15 mouse cellular contexts compared by ENCODE assay signal in the genomic region with DNA sequence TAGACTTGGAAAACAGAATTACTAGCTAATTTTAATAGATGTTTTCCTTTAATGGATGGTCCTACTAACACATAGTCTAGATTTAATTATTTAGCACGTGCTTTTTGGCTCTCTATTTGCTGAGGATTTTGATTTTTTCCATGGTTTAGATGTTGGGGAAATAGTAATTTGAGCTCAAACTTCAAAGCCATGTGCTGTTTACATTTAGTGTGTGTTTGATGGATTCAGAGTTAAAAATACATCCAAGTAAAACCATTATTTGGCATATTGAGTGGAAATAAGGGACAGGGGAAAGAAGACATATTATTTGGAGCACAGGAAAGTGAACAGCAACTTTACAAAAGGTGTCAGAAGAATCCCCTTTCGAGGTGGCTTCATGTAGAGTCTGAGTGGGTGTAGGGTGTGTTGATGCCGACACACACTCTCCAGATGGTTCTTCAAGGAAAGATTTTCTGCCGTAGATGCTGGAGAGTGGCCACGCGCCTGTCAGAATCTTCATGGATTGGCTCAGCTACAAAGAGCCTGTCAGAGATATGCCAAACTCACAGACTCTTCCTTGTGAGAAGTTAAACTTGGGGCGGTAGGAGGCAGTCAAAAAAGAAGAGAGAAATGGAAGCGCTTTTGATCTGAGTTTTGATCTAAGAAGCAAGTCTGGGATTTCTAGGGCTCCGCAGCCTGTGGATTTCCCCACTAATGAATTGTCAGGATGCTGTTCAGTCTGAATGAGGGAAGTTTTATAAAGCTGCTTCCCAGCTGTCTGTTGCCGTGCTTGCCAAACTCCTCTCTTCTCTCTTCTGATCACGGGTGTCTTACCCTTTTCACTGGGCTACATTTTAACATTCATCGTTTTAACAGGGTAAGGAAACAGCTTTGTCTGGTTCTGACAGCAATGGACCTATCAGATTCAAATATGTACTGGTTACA.
DNase-seq lines count a peak whose midpoint lies in the region; ATAC-seq lines count a peak whose summit lies in the region.
"Had no signal": no experiment of that assay in that cellular context is flagged by ENCODE, and none has a peak within 500 bp of the region (broad histone marks: within the 10 kb centered on the region; RNA-seq: fewer than 3 reads in every experiment).

No protein-coding gene starts in this region.

- no peaks in the 10 kb centered on the region for H3K9me3 ChIP-seq in forebrain, embryonic 15.5 days
- no peaks in the 10 kb centered on the region for H3K9me3 ChIP-seq in forebrain, embryonic 12.5 days
- no peaks in the 10 kb centered on the region for H3K9me3 ChIP-seq in forebrain, embryonic 16.5 days (ENCODE audit: control insufficient read depth, low read length)
- H3K9me3 ChIP-seq: heart, embryonic 13.5 days; limb, embryonic 15.5 days had no signal

- peak; percentile 7 for DNase-seq in left cerebral cortex, adult 11 months (ENCODE audit: low spot score)
- DNase-seq in right cerebral cortex, adult 2 months (ENCODE audit: low spot score in 2 of 2): peak; percentile 40 to 41
- no peak for DNase-seq in heart, adult 18-20 months
- no peak for DNase-seq in kidney, postnatal 4 days
- DNase-seq: B cell, adult 2 months; gastrocnemius, adult 2 months; retina, postnatal 1 day had no signal

- no peaks in the 10 kb centered on the region for H3K27me3 ChIP-seq in forebrain, embryonic 15.5 days
- H3K27me3 ChIP-seq in forebrain, embryonic 12.5 days: no peaks in the 10 kb centered on the region
- no peaks in the 10 kb centered on the region for H3K27me3 ChIP-seq in forebrain, embryonic 16.5 days (replicated peaks; ENCODE audit: control insufficient read depth, insufficient read depth, low read length)
- H3K27me3 ChIP-seq: heart, embryonic 13.5 days; limb, embryonic 15.5 days had no signal

- no peaks in the 10 kb centered on the region for H3K36me3 ChIP-seq in forebrain, embryonic 15.5 days
- H3K36me3 ChIP-seq in forebrain, embryonic 12.5 days (replicated peaks): no peaks in the 10 kb centered on the region
- H3K36me3 ChIP-seq in forebrain, embryonic 16.5 days (ENCODE audit: control insufficient read depth, insufficient read depth): no peaks in the 10 kb centered on the region
- H3K36me3 ChIP-seq: heart, embryonic 13.5 days; limb, embryonic 15.5 days had no signal

- 66% methylated on average over 12 of the region's 12 CpGs for WGBS in forebrain, embryonic 15.5 days
- 88% methylated on average over 12 of the region's 12 CpGs for WGBS in forebrain, embryonic 12.5 days
- WGBS in forebrain, embryonic 16.5 days: 63% methylated on average over 12 of the region's 12 CpGs

- ATAC-seq in forebrain, embryonic 15.5 days (replicated peaks): peak; percentile 93
- no peak for ATAC-seq in forebrain, embryonic 12.5 days (ENCODE audit: low FRiP score)
- peak; percentile 96 for ATAC-seq in forebrain, embryonic 16.5 days
- ATAC-seq in erythroblast, adult 5-6 weeks (replicated peaks; ENCODE audit: low FRiP score, poor library complexity, severe bottlenecking): no peak

- H3K9ac ChIP-seq in forebrain, embryonic 15.5 days (replicated peaks): no peak overlapping the region
- H3K9ac ChIP-seq in forebrain, embryonic 12.5 days: no peak overlapping the region
- no peak overlapping the region for H3K9ac ChIP-seq in forebrain, embryonic 16.5 days (replicated peaks; ENCODE audit: low read depth, low read length)
- H3K9ac ChIP-seq: heart, embryonic 13.5 days; hindbrain, embryonic 14.5 days; limb, embryonic 15.5 days had no signal

- peak overlapping the region; percentile 74 for H3K27ac ChIP-seq in forebrain, embryonic 15.5 days (replicated peaks)
- H3K27ac ChIP-seq in forebrain, embryonic 12.5 days: no peak overlapping the region
- H3K27ac ChIP-seq in forebrain, embryonic 16.5 days (ENCODE audit: low read length): peak overlapping the region; percentile 71
- H3K27ac ChIP-seq: gastrocnemius, adult 2 months; heart, embryonic 13.5 days; hindbrain, embryonic 14.5 days; kidney, postnatal 0 days; limb, embryonic 15.5 days had no signal

- H3K4me3 ChIP-seq in forebrain, embryonic 15.5 days: no peak overlapping the region
- H3K4me3 ChIP-seq in forebrain, embryonic 12.5 days (replicated peaks): no peak overlapping the region
- no peak overlapping the region for H3K4me3 ChIP-seq in forebrain, embryonic 16.5 days (replicated peaks; ENCODE audit: low read length)
- H3K4me3 ChIP-seq: gastrocnemius, adult 2 months; heart, embryonic 13.5 days; limb, embryonic 15.5 days had no signal

- no peak overlapping the region for H3K4me2 ChIP-seq in forebrain, embryonic 15.5 days (replicated peaks)
- H3K4me2 ChIP-seq in forebrain, embryonic 12.5 days: no peak overlapping the region
- no peak overlapping the region for H3K4me2 ChIP-seq in forebrain, embryonic 16.5 days (ENCODE audit: low read length)
- H3K4me2 ChIP-seq: heart, embryonic 13.5 days; hindbrain, embryonic 14.5 days; limb, embryonic 15.5 days had no signal

- H3K4me1 ChIP-seq in forebrain, embryonic 15.5 days: no peaks in the 10 kb centered on the region
- no peaks in the 10 kb centered on the region for H3K4me1 ChIP-seq in forebrain, embryonic 12.5 days
- H3K4me1 ChIP-seq in forebrain, embryonic 16.5 days (replicated peaks; ENCODE audit: control insufficient read depth, insufficient read depth, low read length): no peaks in the 10 kb centered on the region
- H3K4me1 ChIP-seq: heart, embryonic 13.5 days; limb, embryonic 15.5 days had no signal

Comparison
In these comparisons a context has a peak if more than half of its experiments do, and no peak if none do; other contexts are left out.
1. ATAC-seq: peak in forebrain, embryonic 15.5 days (single experiment) and forebrain, embryonic 16.5 days (single experiment); none in forebrain, embryonic 12.5 days (single experiment) and erythroblast, adult 5-6 weeks (single experiment).
2. DNase-seq: peak in left cerebral cortex, adult 11 months (single experiment) and right cerebral cortex, adult 2 months (2 of 2); none in heart, adult 18-20 months (0 of 2) and kidney, postnatal 4 days (0 of 2).